Mouse (Mus musculus) heart, postnatal 0 days (tissue): ENCODE measurements at regions not wholly inside any gene's neighbourhood (a gene's known extent, or its start where the extent isn't known, plus 50 kb on each side); places are given as distances from the start of the nearest gene placed in this dataset.
"Not testable (repeated sequence)": the region's sequence is repeated elsewhere in the genome, so short reads cannot be mapped to it uniquely, and the experiment has no call there.

ENCODE experiments used
- ATAC-seq: fragments of 200-750 bp; cut with Nextera tagmentation; 2 replicates; pipeline ENCODE4 v1.8.0; 2017; ENCODE audit warnings: low read depth, moderate number of reproducible peaks, moderate library complexity; ENCODE audit not compliant: insufficient read depth
- DNase-seq: peaks from one replicate; pipeline ENCODE4 v3.0.0-alpha.2; 2016; ENCODE audit warnings: low spot score
- H3K27ac ChIP-seq: fragments of 300-500 bp; sonication (generic); 2 replicates; pipeline ENCODE4 v1.5.1; 2014; ENCODE audit warnings: low read depth, mild to moderate bottlenecking
- H3K27me3 ChIP-seq: fragments of 300-500 bp; sonication (generic); 2 replicates; pipeline ENCODE4 v1.6.1; 2014; ENCODE audit warnings: low read length, mixed read lengths; ENCODE audit not compliant: control insufficient read depth, insufficient read depth
- H3K36me3 ChIP-seq: fragments of 300-500 bp; sonication (generic); replicated peaks from 2 replicates; pipeline ENCODE4 v1.6.1; 2014; ENCODE audit warnings: low read length, mixed read lengths; ENCODE audit not compliant: control insufficient read depth, insufficient read depth
- H3K4me1 ChIP-seq: fragments of 300-500 bp; sonication (generic); 2 replicates; pipeline ENCODE4 v1.6.1; 2014; ENCODE audit warnings: antibody characterized with exemption; ENCODE audit not compliant: control insufficient read depth, insufficient read depth
- H3K4me2 ChIP-seq: fragments of 300-500 bp; sonication (generic); 2 replicates; pipeline ENCODE4 v1.6.1; 2014; ENCODE audit warnings: low read depth, mild to moderate bottlenecking, low read length, moderate library complexity
- H3K4me3 ChIP-seq: fragments of 300-500 bp; sonication (generic); 2 replicates; pipeline ENCODE4 v1.5.1; 2014; ENCODE audit warnings: low read depth, low read length
- H3K9ac ChIP-seq: fragments of 300-500 bp; sonication (generic); replicated peaks from 2 replicates; pipeline ENCODE4 v1.6.1; 2014; ENCODE audit warnings: low read depth, low read length, mixed read lengths
- H3K9me3 ChIP-seq: fragments of 300-500 bp; sonication (generic); replicated peaks from 2 replicates; pipeline ENCODE4 v1.6.1; 2016; ENCODE audit warnings: low read length; ENCODE audit not compliant: control insufficient read depth
- CTCF ChIP-seq: IDR thresholded peaks from 2 replicates; pipeline ENCODE4 v1.5.1; 2016; ENCODE audit warnings: antibody characterized with exemption, control low read depth, low read depth
- EP300 ChIP-seq: IDR thresholded peaks from 2 replicates; pipeline ENCODE4 v1.6.1; 2016; ENCODE audit warnings: antibody characterized with exemption, low read depth
- WGBS: fragments of 180-500 bp; shearing (Covaris S2); extraction: QIAGEN DNeasy Blood & Tissue Kit; methylation state at CpG from one replicate; pipeline ENCODE4 v1.1.7; 2014; 5-methylcytosine and 5-hydroxymethylcytosine counted together

DNA sequence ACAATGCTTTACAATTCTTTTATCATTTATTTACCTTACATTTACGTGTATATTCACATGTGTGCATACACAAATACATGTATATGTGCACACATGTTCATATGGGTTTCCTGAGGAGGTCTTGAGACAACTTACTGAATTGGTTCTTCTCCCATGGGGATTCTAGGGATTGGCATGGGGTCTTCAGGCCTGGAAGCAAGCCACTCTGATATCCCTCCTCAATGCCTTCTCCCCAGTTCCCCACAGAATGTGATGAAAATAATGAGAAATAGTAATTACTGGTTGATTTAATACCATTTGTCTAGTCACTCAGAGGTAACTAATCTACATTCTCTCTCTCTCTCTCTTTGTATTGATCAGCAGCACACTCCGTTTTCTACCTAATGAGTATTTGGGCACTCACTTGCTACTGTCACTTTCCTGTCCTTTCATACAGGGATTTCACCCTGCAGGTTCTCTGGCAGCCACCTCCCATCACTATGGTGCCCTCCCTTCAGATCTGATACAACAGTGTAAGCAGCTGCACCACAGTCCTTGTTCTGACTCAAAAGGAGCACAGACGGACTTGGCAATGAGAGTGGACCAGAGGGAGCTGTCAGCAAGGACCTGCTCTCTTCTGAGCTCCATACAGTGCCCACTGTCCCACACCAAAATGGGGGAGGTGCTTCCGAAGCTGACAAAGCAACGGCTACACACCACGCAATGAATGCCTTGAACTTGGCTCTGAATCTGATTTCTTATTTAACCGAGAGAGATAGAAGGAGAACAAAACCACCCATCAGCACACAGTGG is 119.2 kb upstream of the Sec61g start:
- TF ChIP-seq CTCF (no peak), EP300 (no peak)
- H3K4me3 ChIP-seq: no peak overlapping the region
- H3K4me2 ChIP-seq: no peak overlapping the region
- H3K9me3 ChIP-seq: no peaks in the 10 kb centered on the region
- no peak for DNase-seq
- WGBS: 60% methylated on average over 7 of the region's 7 CpGs
- H3K27me3 ChIP-seq: no peaks in the 10 kb centered on the region
- H3K36me3 ChIP-seq: no peaks in the 10 kb centered on the region
- H3K9ac ChIP-seq: no peak overlapping the region
- no peak overlapping the region for H3K27ac ChIP-seq
- no peak for ATAC-seq
- H3K4me1 ChIP-seq: no peaks in the 10 kb centered on the region

DNA sequence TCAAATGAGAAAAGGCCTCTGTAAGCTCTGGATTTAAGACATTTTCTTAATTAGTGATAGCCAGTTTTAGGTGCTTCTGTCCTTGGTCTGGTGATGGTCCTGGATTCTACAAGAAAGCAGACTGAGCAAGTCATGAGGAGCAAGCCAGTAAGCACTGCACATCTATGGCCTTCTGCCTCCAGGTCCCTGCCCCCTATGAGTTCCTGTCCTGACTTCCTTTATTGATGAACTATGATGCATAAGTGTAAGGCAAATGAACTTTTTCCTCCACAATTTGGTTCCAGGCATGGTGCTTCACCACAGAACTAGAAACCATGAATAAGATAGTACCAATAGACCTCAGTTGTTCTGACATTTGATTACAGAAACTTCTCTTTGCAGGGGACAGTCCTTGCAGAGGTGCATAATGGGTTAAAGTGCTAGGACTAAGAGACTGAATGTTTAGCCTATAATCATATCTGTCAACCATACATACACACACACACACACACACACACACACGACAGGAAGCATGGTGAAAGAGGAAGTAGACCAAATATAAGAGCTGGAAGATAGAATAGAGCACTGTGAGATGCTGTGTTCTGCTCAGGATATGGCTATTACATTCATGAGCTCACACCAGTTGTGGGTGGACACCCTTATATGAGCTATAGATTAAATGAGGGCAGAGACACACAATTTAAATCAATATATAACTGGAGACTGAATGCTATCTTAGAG is 121.3 kb upstream of the Sec61g start:
- no peak overlapping the region for H3K27ac ChIP-seq
- no peak overlapping the region for H3K4me2 ChIP-seq
- WGBS: 31% methylated on average over 1 of the region's 1 CpGs
- no peak overlapping the region for H3K9ac ChIP-seq
- no peak overlapping the region for H3K4me3 ChIP-seq
- no peaks in the 10 kb centered on the region for H3K27me3 ChIP-seq
- no peak for ATAC-seq
- DNase-seq: no peak
- TF ChIP-seq EP300: no peak
- TF ChIP-seq CTCF: no peak
- H3K4me1 ChIP-seq: no peaks in the 10 kb centered on the region
- no peaks in the 10 kb centered on the region for H3K36me3 ChIP-seq
- H3K9me3 ChIP-seq: no peaks in the 10 kb centered on the region

DNA sequence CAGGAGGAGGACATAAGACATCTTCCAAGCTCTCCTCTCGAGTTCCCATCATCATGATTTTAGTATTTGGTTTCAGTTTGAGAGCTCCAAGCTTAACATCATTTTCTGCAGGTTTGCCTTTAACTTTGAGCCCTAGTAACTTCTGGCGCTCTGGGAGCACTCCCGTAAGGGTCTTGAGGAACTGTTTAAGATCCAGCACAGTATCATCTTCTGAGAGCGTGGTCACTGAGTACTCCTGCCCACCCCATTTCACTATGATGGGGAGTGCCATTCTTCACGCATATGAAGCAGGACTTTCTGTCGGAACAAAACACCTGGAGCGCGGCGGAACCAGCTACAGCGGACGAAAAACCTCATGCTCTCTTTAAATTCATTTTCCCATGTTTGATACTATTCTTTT is 116.2 kb upstream of the Egfr start:
- not testable (repeated sequence) for H3K4me3 ChIP-seq, H3K9ac ChIP-seq, H3K9me3 ChIP-seq, H3K27ac ChIP-seq, H3K27me3 ChIP-seq, H3K36me3 ChIP-seq, H3K4me1 ChIP-seq, ATAC-seq, H3K4me2 ChIP-seq, DNase-seq
- WGBS: 87% methylated on average over 10 of the region's 11 CpGs

DNA sequence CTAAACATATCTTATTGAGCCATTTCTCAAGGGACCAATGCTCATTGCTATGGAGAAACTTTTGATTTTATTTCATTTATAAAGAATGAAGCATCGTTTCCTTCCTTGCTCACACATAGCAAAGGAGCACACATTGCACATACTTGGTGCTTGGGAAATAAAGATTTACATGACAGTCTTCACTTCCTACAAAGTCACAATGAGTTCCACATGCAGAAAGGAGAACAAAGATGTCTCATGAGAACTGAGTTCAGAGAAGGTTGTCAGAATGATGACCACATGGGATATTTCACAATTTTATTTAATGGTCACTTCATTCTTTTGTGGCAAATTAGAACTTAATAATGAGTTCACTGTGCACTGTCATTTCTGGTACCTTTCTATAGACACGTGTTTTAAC is 114.3 kb upstream of the Egfr start:
- no peak for DNase-seq
- H3K4me2 ChIP-seq: no peak overlapping the region
- no peak overlapping the region for H3K4me3 ChIP-seq
- TF ChIP-seq CTCF: no peak
- no peak for TF ChIP-seq EP300
- H3K4me1 ChIP-seq: no peaks in the 10 kb centered on the region
- no peaks in the 10 kb centered on the region for H3K9me3 ChIP-seq
- no peak overlapping the region for H3K27ac ChIP-seq
- ATAC-seq: no peak
- no peak overlapping the region for H3K9ac ChIP-seq
- H3K27me3 ChIP-seq: no peaks in the 10 kb centered on the region
- WGBS: 72% methylated on average over 2 of the region's 2 CpGs
- H3K36me3 ChIP-seq: no peaks in the 10 kb centered on the region

DNA sequence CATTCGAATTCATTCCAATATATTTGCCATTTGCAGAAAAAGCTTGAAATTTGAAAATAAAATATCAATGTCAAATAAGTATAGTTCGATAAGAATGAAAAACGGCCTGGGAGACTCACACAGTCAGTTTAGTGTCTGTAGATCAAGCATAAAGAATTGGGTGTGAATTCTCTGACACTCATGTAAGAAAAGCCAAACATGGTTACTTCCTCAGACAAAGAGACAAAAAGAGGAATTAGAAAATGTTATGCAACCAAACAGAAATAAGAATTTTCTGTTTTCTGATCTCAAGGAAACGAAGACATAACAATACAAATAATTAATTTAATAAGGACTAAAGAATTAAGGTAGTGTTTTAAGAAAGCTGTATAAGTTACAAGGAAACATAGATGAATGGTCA is 113.7 kb upstream of the Egfr start:
- 77% methylated on average over 4 of the region's 4 CpGs for WGBS
- H3K9ac ChIP-seq: no peak overlapping the region

More for the DNA sequence above, 113.7 kb upstream of the Egfr start:
- H3K36me3 ChIP-seq: no peaks in the 10 kb centered on the region
- DNase-seq (no peak), ATAC-seq (no peak)
- no peak overlapping the region for H3K4me2 ChIP-seq
- TF ChIP-seq EP300 (no peak), CTCF (no peak)
- H3K9me3 ChIP-seq: no peaks in the 10 kb centered on the region
- H3K27ac ChIP-seq: no peak overlapping the region
- no peak overlapping the region for H3K4me3 ChIP-seq
- H3K4me1 ChIP-seq: no peaks in the 10 kb centered on the region
- no peaks in the 10 kb centered on the region for H3K27me3 ChIP-seq
